Mouse (Mus musculus): ENCODE results near the gene Nup188.

DNA sequence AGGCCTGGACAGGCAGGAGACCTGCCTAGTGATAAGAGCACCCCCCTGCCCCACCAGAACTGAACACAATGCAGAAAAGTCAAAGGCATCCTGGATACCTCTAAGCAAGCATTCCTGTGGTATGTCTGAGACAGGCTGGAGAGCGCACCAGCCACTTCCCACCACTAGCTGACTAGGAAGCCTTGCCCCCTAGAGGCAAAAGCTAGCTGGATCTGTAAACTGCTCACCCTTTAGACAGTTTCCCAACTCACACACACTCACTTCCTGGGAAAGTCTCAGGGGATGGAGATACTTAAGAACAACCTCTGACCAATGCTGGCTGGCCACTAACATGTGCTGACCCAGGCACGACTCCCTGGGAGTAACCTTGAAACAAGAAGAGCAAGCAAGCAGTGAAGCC is 65.0 kb downstream of the Nup188 start:
- TF ChIP-seq CTCF (IDR thresholded peaks at IDR 0.05; ENCODE audit: low read depth): peak; percentile 46; the same call in 1 of the 2 replicates
- no peak for TF ChIP-seq EP300 (IDR thresholded peaks at IDR 0.05; ENCODE audit: low read depth)
